Mouse (Mus musculus): ENCODE measurements around the gene Nsf.

DNA sequence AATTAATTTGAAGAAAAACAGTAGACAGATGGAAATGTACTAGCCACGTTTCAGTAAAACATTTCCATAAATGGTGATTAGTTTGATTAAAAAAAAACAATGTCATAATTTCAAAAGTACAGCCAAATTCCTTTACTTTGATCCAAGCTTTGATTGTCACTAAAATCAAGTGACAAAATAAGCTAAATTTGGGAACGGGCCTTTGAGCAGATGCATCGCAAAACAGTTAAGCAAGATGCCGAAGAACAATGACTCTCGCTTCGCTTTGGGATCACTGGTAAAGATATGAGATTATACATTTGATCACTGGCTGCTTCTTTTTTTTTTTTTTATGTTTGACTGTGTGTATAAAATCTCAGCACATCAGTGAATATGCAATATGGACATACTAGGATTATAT, 20.0 kb downstream of the Nsf start:
- no peak for TF ChIP-seq ZNF384 (IDR thresholded peaks at IDR 0.05; ENCODE audit: low read depth, low read length)
- TF ChIP-seq CHD2 (IDR thresholded peaks at IDR 0.05; ENCODE audit: low read depth, low read length): no peak
- TF ChIP-seq MAFK (IDR thresholded peaks at IDR 0.05; ENCODE audit: insufficient read depth, low read depth, low read length): no peak
- no peak for TF ChIP-seq HCFC1 (IDR thresholded peaks at IDR 0.05; ENCODE audit: borderline replicate concordance, insufficient read depth, low read length)
- no peak for TF ChIP-seq ZC3H11A (IDR thresholded peaks at IDR 0.05; ENCODE audit: borderline replicate concordance, low read depth, low read length)
